Mouse (Mus musculus) limb, embryonic 10.5 days (tissue): ENCODE data around the gene Supt16. TPM values are rescaled to one million over a fixed set of nuclear protein-coding genes. Genes with fewer than 3 reads are reported as not detected.

Experiments
- DNase-seq: peaks from one replicate; pipeline ENCODE4 v3.0.0-alpha.2; 2017; ENCODE audit warnings: low spot score
- H3K27ac ChIP-seq: fragments of 300-500 bp; sonication (generic); 2 replicates; pipeline ENCODE4 v1.5.1; 2016; ENCODE audit warnings: mild to moderate bottlenecking
- H3K27me3 ChIP-seq: fragments of 300-500 bp; sonication (generic); 2 replicates; pipeline ENCODE4 v1.6.1; 2016; ENCODE audit warnings: low read depth, mild to moderate bottlenecking; ENCODE audit not compliant: poor library complexity, severe bottlenecking
- H3K36me3 ChIP-seq: fragments of 300-500 bp; sonication (generic); 2 replicates; pipeline ENCODE4 v1.6.1; 2016; ENCODE audit warnings: mild to moderate bottlenecking, moderate library complexity
- H3K4me1 ChIP-seq: fragments of 300-500 bp; sonication (generic); 2 replicates; pipeline ENCODE4 v1.6.1; 2016
- H3K4me3 ChIP-seq: fragments of 300-500 bp; sonication (generic); 2 replicates; pipeline ENCODE4 v1.5.1; 2016; ENCODE audit warnings: mild to moderate bottlenecking, moderate library complexity
- H3K9me3 ChIP-seq: fragments of 300-500 bp; sonication (generic); replicated peaks from 2 replicates; pipeline ENCODE4 v1.6.1; 2016; ENCODE audit warnings: mild to moderate bottlenecking
- WGBS: fragments of 180-500 bp; shearing (Covaris S2); methylation state at CpG from one replicate; pipeline ENCODE4 v1.1.7; 2016; 5-methylcytosine and 5-hydroxymethylcytosine counted together
- polyA plus RNA-seq: library from polyadenylated mRNA; unstranded; fragments of >200 nt; fragmentation: Nextera tagmentation; extraction: Ambion mirVana; gene quantifications from 2 replicates; pipeline ENCODE4 v1.2.1, GENCODE M21; 2016

The Supt16 gene
- polyA plus RNA-seq: 78.5 and 84.5 TPM in 2 replicates

GRCm38 (mm10) chr14:52197156-52197878 is at the start of gene Supt16:
Gene Supt16 (minus strand): TSS chr14:52197416.
- H3K4me3 ChIP-seq: peak within 1 kb of the TSS; percentile 100
- peaks cover 60% of the 10 kb centered on the region for H3K36me3 ChIP-seq
- no peaks in the 10 kb centered on the region for H3K27me3 ChIP-seq
- H3K27ac ChIP-seq: peak within 1 kb of the TSS; percentile 99
- peak; percentile 91 for DNase-seq
- WGBS: under 1% methylated on average over 59 of the region's 59 CpGs
- no peaks in the 10 kb centered on the region for H3K9me3 ChIP-seq
- H3K4me1 ChIP-seq: peaks cover 22% of the 10 kb centered on the region

- no peak overlapping the region for H3K4me3 ChIP-seq
Measured at GRCm38 (mm10) chr14:52246129-52246528, 48.9 kb upstream of the Supt16 start.

GRCm38 (mm10) chr14:52244690-52245042 is 47.5 kb upstream of the Supt16 start:
- H3K27me3 ChIP-seq: no peaks in the 10 kb centered on the region
- peaks cover 13% of the 10 kb centered on the region for H3K36me3 ChIP-seq
- peak overlapping the region; percentile 68 for H3K27ac ChIP-seq
- DNase-seq: no peak
- H3K4me3 ChIP-seq: peak overlapping the region; percentile 78
- WGBS: 14% methylated on average over 7 of the region's 7 CpGs
- peaks cover 14% of the 10 kb centered on the region for H3K4me1 ChIP-seq
- no peaks in the 10 kb centered on the region for H3K9me3 ChIP-seq

More at GRCm38 (mm10) chr14:52246129-52246528, 48.9 kb upstream of the Supt16 start:
- Histone ChIP-seq H3K9me3 (no peaks in the 10 kb centered on the region), H3K36me3 (peaks cover 8% of the 10 kb centered on the region), H3K27ac (no peak overlapping the region), H3K27me3 (no peaks in the 10 kb centered on the region), H3K4me1 (peaks cover 14% of the 10 kb centered on the region)
- no peak for DNase-seq
- 86% methylated on average over 4 of the region's 4 CpGs for WGBS

GRCm38 (mm10) chr14:52244041-52244689 is 46.9 kb upstream of the Supt16 start:
- peak; percentile 97 for DNase-seq
- H3K27me3 ChIP-seq: no peaks in the 10 kb centered on the region
- WGBS: 1% methylated on average over 32 of the region's 32 CpGs
- peak overlapping the region; percentile 68 for H3K27ac ChIP-seq
- peak overlapping the region; percentile 78 for H3K4me3 ChIP-seq
- H3K9me3 ChIP-seq: no peaks in the 10 kb centered on the region
- H3K4me1 ChIP-seq: peaks cover 14% of the 10 kb centered on the region
- H3K36me3 ChIP-seq: peaks cover 14% of the 10 kb centered on the region

- Histone ChIP-seq H3K36me3 (peaks cover 81% of the 10 kb centered on the region), H3K27me3 (no peaks in the 10 kb centered on the region), H3K27ac (no peak overlapping the region), H3K9me3 (no peaks in the 10 kb centered on the region), H3K4me3 (no peak overlapping the region), H3K4me1 (no peaks in the 10 kb centered on the region)
- no peak for DNase-seq
- WGBS: 94% methylated on average over 1 of the region's 1 CpGs
Measured at GRCm38 (mm10) chr14:52236216-52236615, 39.0 kb upstream of the Supt16 start.

- no peaks in the 10 kb centered on the region for H3K9me3 ChIP-seq
- no peak overlapping the region for H3K4me3 ChIP-seq
- H3K27ac ChIP-seq: no peak overlapping the region
- no peak for DNase-seq
- peaks cover 81% of the 10 kb centered on the region for H3K36me3 ChIP-seq
- H3K4me1 ChIP-seq: no peaks in the 10 kb centered on the region
- no peaks in the 10 kb centered on the region for H3K27me3 ChIP-seq
- WGBS: 97% methylated on average over 7 of the region's 7 CpGs
Measured at GRCm38 (mm10) chr14:52235165-52235564, 37.9 kb upstream of the Supt16 start.

- Histone ChIP-seq H3K4me3 (no peak overlapping the region), H3K4me1 (no peaks in the 10 kb centered on the region), H3K36me3 (peaks cover 100% of the 10 kb centered on the region), H3K27me3 (no peaks in the 10 kb centered on the region), H3K9me3 (no peaks in the 10 kb centered on the region), H3K27ac (no peak overlapping the region)
- 88% methylated on average over 6 of the region's 6 CpGs for WGBS
- no peak for DNase-seq
Measured at GRCm38 (mm10) chr14:52232249-52232648, 35.0 kb upstream of the Supt16 start.

- H3K4me1 ChIP-seq: no peaks in the 10 kb centered on the region
- 90% methylated on average over 2 of the region's 2 CpGs for WGBS
- no peak for DNase-seq
- peaks cover 100% of the 10 kb centered on the region for H3K36me3 ChIP-seq
- H3K27ac ChIP-seq: no peak overlapping the region
- H3K27me3 ChIP-seq: no peaks in the 10 kb centered on the region
- H3K9me3 ChIP-seq: no peaks in the 10 kb centered on the region
- no peak overlapping the region for H3K4me3 ChIP-seq
Measured at GRCm38 (mm10) chr14:52225972-52226371, 28.8 kb upstream of the Supt16 start.

- WGBS: 97% methylated on average over 5 of the region's 5 CpGs
- no peaks in the 10 kb centered on the region for H3K4me1 ChIP-seq
- no peaks in the 10 kb centered on the region for H3K9me3 ChIP-seq
- no peak for DNase-seq
- no peak overlapping the region for H3K27ac ChIP-seq
- H3K27me3 ChIP-seq: no peaks in the 10 kb centered on the region
- peaks cover 100% of the 10 kb centered on the region for H3K36me3 ChIP-seq
- no peak overlapping the region for H3K4me3 ChIP-seq
Measured at GRCm38 (mm10) chr14:52217261-52217660, 20.0 kb upstream of the Supt16 start.

GRCm38 (mm10) chr14:52199412-52199811 is 2.2 kb upstream of the Supt16 start:
- WGBS: 94% methylated on average over 4 of the region's 4 CpGs
- Histone ChIP-seq H3K36me3 (peaks cover 62% of the 10 kb centered on the region), H3K27ac (no peak overlapping the region), H3K27me3 (no peaks in the 10 kb centered on the region), H3K9me3 (no peaks in the 10 kb centered on the region), H3K4me1 (peaks cover 22% of the 10 kb centered on the region), H3K4me3 (no peak overlapping the region)
- DNase-seq: no peak

- Histone ChIP-seq H3K4me3 (peak overlapping the region; percentile 100), H3K4me1 (peaks cover 22% of the 10 kb centered on the region), H3K9me3 (no peaks in the 10 kb centered on the region), H3K36me3 (peaks cover 60% of the 10 kb centered on the region), H3K27me3 (no peaks in the 10 kb centered on the region), H3K27ac (peak overlapping the region; percentile 99)
- WGBS: 27% methylated on average over 3 of the region's 3 CpGs
- DNase-seq: no peak
Measured at GRCm38 (mm10) chr14:52198141-52198540, 925 bp upstream of the Supt16 start.

- Histone ChIP-seq H3K4me1 (peaks cover 22% of the 10 kb centered on the region), H3K27ac (peak overlapping the region; percentile 99), H3K36me3 (peaks cover 58% of the 10 kb centered on the region), H3K9me3 (no peaks in the 10 kb centered on the region), H3K4me3 (peak overlapping the region; percentile 100), H3K27me3 (no peaks in the 10 kb centered on the region)
- WGBS: under 1% methylated on average over 59 of the region's 59 CpGs
- peak; percentile 63 for DNase-seq
Measured at GRCm38 (mm10) chr14:52196230-52197155, 723 bp downstream of the Supt16 start.
